Mouse (Mus musculus) heart, postnatal 0 days (tissue): ENCODE results near the gene Ctla4.

Experiments used
- CTCF ChIP-seq: IDR thresholded peaks from 2 replicates; pipeline ENCODE4 v1.5.1; 2016; ENCODE audit warnings: antibody characterized with exemption, control low read depth, low read depth
- EP300 ChIP-seq: IDR thresholded peaks from 2 replicates; pipeline ENCODE4 v1.6.1; 2016; ENCODE audit warnings: antibody characterized with exemption, low read depth

GRCm38 (mm10) chr1:60948112-60948511 lies 61.3 kb downstream of the Ctla4 start:
- TF ChIP-seq CTCF (no peak), EP300 (no peak)
